Mouse (Mus musculus): ENCODE data around the gene Ahcyl2. TPM values are rescaled to one million over a fixed set of nuclear protein-coding genes. Genes with fewer than 3 reads are reported as not detected.

The Ahcyl2 gene
- polyA plus RNA-seq, 1 experiment from 2014 or later, result 25.3 TPM

DNA sequence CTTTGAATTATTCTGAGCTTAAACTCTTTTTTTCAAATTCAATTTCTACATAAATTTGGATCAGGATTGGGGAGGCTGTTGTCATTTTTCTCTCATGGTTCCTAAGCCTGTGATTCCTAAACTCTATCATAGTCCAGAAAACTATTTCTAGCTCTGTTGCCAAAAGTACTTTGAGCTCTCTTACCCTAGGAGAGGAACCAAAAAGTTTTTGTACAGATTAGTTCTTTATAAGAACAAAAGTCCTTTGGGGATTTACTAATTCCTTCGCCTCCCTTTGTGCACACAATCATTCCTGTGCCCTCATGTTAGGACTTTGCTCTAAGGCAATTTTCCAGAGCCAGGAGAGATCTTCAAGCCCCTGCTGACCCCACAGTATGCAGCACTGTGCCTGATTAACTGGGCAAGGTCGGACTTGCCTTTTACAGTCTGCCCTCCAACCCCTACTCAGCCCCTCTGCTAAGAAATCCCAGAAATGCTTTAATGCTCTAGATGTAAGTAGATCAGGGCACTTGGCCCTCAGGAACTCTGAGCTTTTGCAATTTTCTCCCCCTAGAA, 100.6 kb downstream of the Ahcyl2 start:
- Histone ChIP-seq H3K36me3 (no peaks in the 10 kb centered on the region), H3K9ac (no peak overlapping the region), H3K4me2 (replicated peaks) (no peak overlapping the region), H3K4me1 (no peaks in the 10 kb centered on the region), H3K9me3 (replicated peaks) (no peaks in the 10 kb centered on the region), H3K27me3 (no peaks in the 10 kb centered on the region), H3K4me3 (no peak overlapping the region), H3K27ac (no peak overlapping the region)
- 81% methylated on average over 2 of the region's 2 CpGs for WGBS
- no peak for ATAC-seq (ENCODE audit: low FRiP score)

DNA sequence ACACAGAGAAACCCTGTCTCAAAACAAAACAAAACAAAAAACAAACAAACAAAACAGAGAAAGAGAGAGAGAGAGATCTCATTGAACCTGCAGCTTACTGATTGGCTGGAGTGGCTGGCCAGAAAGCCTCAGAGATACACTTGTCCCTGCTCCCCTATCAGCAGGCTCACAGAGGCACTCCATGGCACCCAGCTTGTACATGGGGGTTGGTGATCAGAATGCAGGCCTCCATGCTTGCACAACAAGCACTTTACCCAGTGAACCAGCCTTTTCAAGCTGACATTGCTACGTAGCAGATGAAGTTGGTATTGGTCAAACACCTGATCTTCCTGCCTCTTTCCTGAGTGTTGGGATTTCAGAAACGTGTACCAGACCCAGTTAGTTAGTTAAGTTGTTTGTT, 105.8 kb downstream of the Ahcyl2 start:
- no peaks in the 10 kb centered on the region for H3K4me1 ChIP-seq
- no peaks in the 10 kb centered on the region for H3K9me3 ChIP-seq (replicated peaks)
- H3K4me2 ChIP-seq (replicated peaks), result no peak overlapping the region
- H3K4me3 ChIP-seq, result no peak overlapping the region
- H3K9ac ChIP-seq, result no peak overlapping the region
- H3K27ac ChIP-seq, result no peak overlapping the region
- H3K36me3 ChIP-seq, result 0 out of 2 replicates have a peak, but pooled peaks cover 6% of the 10 kb centered on the region
- 75% methylated on average over 2 of the region's 2 CpGs for WGBS
- ATAC-seq (ENCODE audit: low FRiP score), result no peak
- H3K27me3 ChIP-seq, result no peaks in the 10 kb centered on the region

DNA sequence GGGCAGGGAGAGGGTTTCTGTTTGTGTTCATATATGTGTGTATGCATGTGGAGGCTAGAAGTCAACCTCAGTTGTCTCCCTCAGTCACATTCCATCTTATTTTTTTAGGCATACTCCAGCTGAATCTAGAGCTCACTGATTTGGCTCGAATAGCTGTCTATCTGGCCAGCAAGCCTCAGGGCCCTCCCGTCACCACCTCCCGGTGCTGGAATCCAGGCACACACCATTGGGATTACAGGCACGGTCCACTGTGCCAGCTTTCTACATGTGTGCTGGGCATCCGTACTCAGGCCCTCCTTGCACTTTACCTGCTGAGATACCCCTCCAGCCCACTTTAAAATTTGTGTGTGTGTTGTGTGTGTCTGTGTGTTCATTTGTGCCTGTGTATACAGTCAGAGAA, 107.8 kb downstream of the Ahcyl2 start:
- H3K36me3 ChIP-seq, result 0 out of 2 replicates have a peak, but pooled peaks cover 8% of the 10 kb centered on the region
- H3K4me3 ChIP-seq, result no peak overlapping the region
- no peak for ATAC-seq (ENCODE audit: low FRiP score)
- 86% methylated on average over 5 of the region's 5 CpGs for WGBS
- H3K9ac ChIP-seq, result no peak overlapping the region
- no peak overlapping the region for H3K4me2 ChIP-seq (replicated peaks)
- H3K27ac ChIP-seq, result no peak overlapping the region
- no peaks in the 10 kb centered on the region for H3K9me3 ChIP-seq (replicated peaks)
- H3K4me1 ChIP-seq, result no peaks in the 10 kb centered on the region
- H3K27me3 ChIP-seq, result no peaks in the 10 kb centered on the region

- H3K9ac ChIP-seq, result no peak overlapping the region
- peaks cover 8% of the 10 kb centered on the region; the same call in 1 of the 2 replicates for H3K36me3 ChIP-seq
- no peaks in the 10 kb centered on the region for H3K9me3 ChIP-seq (replicated peaks)
- no peaks in the 10 kb centered on the region for H3K27me3 ChIP-seq
- no peak overlapping the region for H3K27ac ChIP-seq
- no peak overlapping the region for H3K4me3 ChIP-seq
- WGBS, result 88% methylated on average over 4 of the region's 4 CpGs
- no peaks in the 10 kb centered on the region for H3K4me1 ChIP-seq
- no peak for ATAC-seq (ENCODE audit: low FRiP score)
- H3K4me2 ChIP-seq (replicated peaks), result no peak overlapping the region
Observed at GRCm38 (mm10) chr6:29876782-29877181, 109.0 kb downstream of the Ahcyl2 start.

GRCm38 (mm10) chr6:29879579-29879978, 111.8 kb downstream of the Ahcyl2 start:
- Histone ChIP-seq H3K4me3 (no peak overlapping the region), H3K9me3 (replicated peaks) (no peaks in the 10 kb centered on the region), H3K36me3 (peaks cover 11% of the 10 kb centered on the region; the same call in 1 of the 2 replicates), H3K27ac (no peak overlapping the region), H3K4me2 (replicated peaks) (no peak overlapping the region), H3K27me3 (no peaks in the 10 kb centered on the region), H3K4me1 (no peaks in the 10 kb centered on the region), H3K9ac (no peak overlapping the region)
- ATAC-seq (ENCODE audit: low FRiP score), result no peak

GRCm38 (mm10) chr6:29880796-29881195, 113.0 kb downstream of the Ahcyl2 start:
- ATAC-seq (ENCODE audit: low FRiP score), result no peak
- no peak overlapping the region for H3K4me2 ChIP-seq (replicated peaks)
- H3K27ac ChIP-seq, result no peak overlapping the region
- H3K9ac ChIP-seq, result no peak overlapping the region
- H3K4me3 ChIP-seq, result no peak overlapping the region
- no peaks in the 10 kb centered on the region for H3K27me3 ChIP-seq
- WGBS, result 96% methylated on average over 3 of the region's 3 CpGs
- no peaks in the 10 kb centered on the region for H3K4me1 ChIP-seq
- peaks cover 11% of the 10 kb centered on the region; the same call in 1 of the 2 replicates for H3K36me3 ChIP-seq
- H3K9me3 ChIP-seq (replicated peaks), result no peaks in the 10 kb centered on the region

DNA sequence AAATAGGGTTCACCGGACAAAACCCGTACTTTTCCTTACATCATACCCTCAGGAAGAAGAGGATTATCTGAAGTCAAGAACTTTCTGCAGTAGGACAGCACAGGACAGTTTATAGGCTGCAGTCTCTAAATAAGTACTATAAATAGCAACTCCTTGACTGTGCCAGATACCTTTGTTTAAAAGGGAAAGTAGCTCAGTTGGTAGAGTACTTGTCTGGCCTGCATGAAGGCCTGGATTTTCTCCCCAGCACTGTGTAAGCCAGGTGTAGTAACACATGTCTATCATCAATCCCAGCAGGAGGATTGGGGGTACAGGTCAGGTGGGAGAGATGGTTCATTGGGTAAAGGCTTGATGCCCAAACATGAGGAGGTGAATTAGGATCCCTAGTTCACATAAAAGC, 114.1 kb downstream of the Ahcyl2 start:
- H3K27ac ChIP-seq, result no peak overlapping the region
- no peaks in the 10 kb centered on the region for H3K4me1 ChIP-seq
- no peaks in the 10 kb centered on the region for H3K9me3 ChIP-seq (replicated peaks)
- H3K27me3 ChIP-seq, result no peaks in the 10 kb centered on the region
- H3K36me3 ChIP-seq, result peaks cover 17% of the 10 kb centered on the region
- ATAC-seq (ENCODE audit: low FRiP score), result no peak
- no peak overlapping the region for H3K4me3 ChIP-seq
- H3K4me2 ChIP-seq (replicated peaks), result no peak overlapping the region
- H3K9ac ChIP-seq, result no peak overlapping the region
- WGBS, result 87% methylated on average over 2 of the region's 2 CpGs

DNA sequence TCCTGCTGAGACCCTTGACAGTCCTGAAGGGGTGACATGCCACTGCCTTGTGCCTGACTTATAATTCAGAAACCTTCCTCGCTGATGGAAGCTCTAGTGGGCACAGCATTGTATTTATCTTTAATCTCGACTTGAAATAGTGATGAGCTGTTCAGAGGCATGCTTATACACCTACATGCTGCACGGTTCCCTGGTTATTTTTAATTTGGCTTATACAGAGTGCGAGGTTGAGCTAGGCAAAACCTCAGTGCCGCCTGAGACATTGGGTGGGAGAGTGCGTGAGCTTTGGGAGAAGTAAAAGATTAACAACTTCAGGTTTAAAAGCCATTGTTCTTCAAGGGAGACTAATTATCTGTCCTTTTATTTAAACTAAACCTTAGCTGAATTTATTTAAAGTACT, 115.1 kb downstream of the Ahcyl2 start:
- no peaks in the 10 kb centered on the region for H3K27me3 ChIP-seq
- no peak overlapping the region for H3K9ac ChIP-seq
- H3K9me3 ChIP-seq (replicated peaks), result no peaks in the 10 kb centered on the region
- H3K27ac ChIP-seq, result no peak overlapping the region
- ATAC-seq (ENCODE audit: low FRiP score), result no peak
- no peak overlapping the region for H3K4me2 ChIP-seq (replicated peaks)
- no peaks in the 10 kb centered on the region for H3K4me1 ChIP-seq
- peaks cover 17% of the 10 kb centered on the region for H3K36me3 ChIP-seq
- H3K4me3 ChIP-seq, result no peak overlapping the region
- WGBS, result 80% methylated on average over 6 of the region's 6 CpGs

DNA sequence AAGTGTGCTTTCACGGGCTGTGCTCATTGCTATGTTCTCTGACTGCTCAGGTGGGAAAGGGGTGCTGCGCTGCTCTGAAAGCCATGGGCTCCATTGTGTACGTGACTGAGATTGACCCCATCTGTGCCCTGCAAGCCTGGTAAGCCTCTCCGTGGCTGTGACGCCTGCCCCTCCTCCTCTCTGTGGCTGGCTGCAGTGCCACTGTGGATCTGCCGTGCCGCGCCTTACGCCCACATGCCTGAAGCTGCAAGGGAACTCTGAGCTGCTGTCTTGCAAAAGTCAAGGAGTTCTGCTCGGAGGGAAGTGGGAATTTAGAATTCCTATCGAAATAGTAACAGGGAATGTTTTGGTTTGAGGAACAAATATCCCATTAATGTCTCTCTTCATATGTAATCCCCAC, 123.3 kb downstream of the Ahcyl2 start:
- Histone ChIP-seq H3K4me1 (no peaks in the 10 kb centered on the region), H3K4me3 (no peak overlapping the region), H3K4me2 (replicated peaks) (no peak overlapping the region), H3K36me3 (peaks cover 8% of the 10 kb centered on the region), H3K27ac (no peak overlapping the region), H3K9me3 (replicated peaks) (no peaks in the 10 kb centered on the region), H3K9ac (no peak overlapping the region), H3K27me3 (no peaks in the 10 kb centered on the region)
- WGBS, result 76% methylated on average over 11 of the region's 11 CpGs
- no peak for ATAC-seq (ENCODE audit: low FRiP score)

- H3K4me2 ChIP-seq (replicated peaks), result no peak overlapping the region
- ATAC-seq (ENCODE audit: low FRiP score), result no peak
- WGBS, result 99% methylated on average over 3 of the region's 3 CpGs
Observed at GRCm38 (mm10) chr6:29896976-29897375, 129.2 kb downstream of the Ahcyl2 start.

DNA sequence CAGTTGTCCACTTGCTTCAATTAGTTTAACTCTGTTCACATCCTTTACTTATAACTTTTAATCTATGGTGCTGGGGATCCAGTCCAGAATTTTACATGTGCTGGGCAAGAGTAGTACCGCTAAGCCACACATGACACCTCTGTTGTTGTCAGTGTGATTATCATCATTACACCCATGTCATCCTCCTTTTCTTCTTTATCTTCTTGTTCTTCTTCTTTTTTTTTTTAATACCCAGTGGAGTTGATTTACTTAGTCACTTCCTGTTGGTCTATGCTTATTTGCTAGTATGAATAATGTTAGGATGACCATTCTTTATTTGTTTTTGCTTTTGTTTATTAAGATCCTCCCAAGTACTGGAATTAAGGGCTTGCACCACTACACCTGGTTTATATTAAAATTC, 133.6 kb downstream of the Ahcyl2 start:
- H3K36me3 ChIP-seq, result peaks cover 20% of the 10 kb centered on the region
- 97% methylated on average over 1 of the region's 1 CpGs for WGBS
- no peaks in the 10 kb centered on the region for H3K27me3 ChIP-seq
- H3K4me3 ChIP-seq, result no peak overlapping the region
- ATAC-seq (ENCODE audit: low FRiP score), result no peak
- H3K4me2 ChIP-seq (replicated peaks), result no peak overlapping the region
- H3K9ac ChIP-seq, result no peak overlapping the region
- H3K4me1 ChIP-seq, result no peaks in the 10 kb centered on the region; the same call in 1 of the 2 replicates
- no peak overlapping the region for H3K27ac ChIP-seq
- no peaks in the 10 kb centered on the region for H3K9me3 ChIP-seq (replicated peaks)

More at GRCm38 (mm10) chr6:29896976-29897375, 129.2 kb downstream of the Ahcyl2 start:
- H3K27ac ChIP-seq, result no peak overlapping the region
- H3K4me1 ChIP-seq, result no peaks in the 10 kb centered on the region; the same call in 1 of the 2 replicates
- no peaks in the 10 kb centered on the region for H3K27me3 ChIP-seq
- H3K4me3 ChIP-seq, result no peak overlapping the region
- peaks cover 21% of the 10 kb centered on the region for H3K36me3 ChIP-seq
- no peaks in the 10 kb centered on the region for H3K9me3 ChIP-seq (replicated peaks)
- H3K9ac ChIP-seq, result no peak overlapping the region

DNA sequence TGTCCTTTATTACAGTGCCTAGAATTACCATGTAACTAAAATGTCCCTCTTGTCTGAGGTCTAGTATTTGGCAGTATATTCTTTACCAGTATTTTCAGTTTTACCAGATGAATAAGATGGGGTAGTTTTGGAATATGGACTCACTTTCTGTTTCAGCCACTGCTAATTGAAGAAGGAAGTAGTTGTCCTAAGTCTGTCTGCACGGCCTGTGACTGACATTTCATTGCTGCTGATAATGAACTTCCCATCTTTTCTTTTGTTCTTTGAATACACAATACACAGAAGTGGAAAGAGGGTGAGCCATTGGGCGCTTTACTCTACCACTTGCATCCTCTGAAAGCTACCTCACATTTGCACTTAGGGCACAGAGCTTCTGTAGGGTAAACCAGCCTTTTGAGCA, 134.4 kb downstream of the Ahcyl2 start:
- no peaks in the 10 kb centered on the region for H3K27me3 ChIP-seq
- no peak overlapping the region for H3K9ac ChIP-seq
- 78% methylated on average over 2 of the region's 2 CpGs for WGBS
- H3K4me3 ChIP-seq, result no peak overlapping the region
- peaks cover 16% of the 10 kb centered on the region for H3K36me3 ChIP-seq
- H3K9me3 ChIP-seq (replicated peaks), result no peaks in the 10 kb centered on the region
- no peak overlapping the region for H3K4me2 ChIP-seq (replicated peaks)
- no peak overlapping the region for H3K27ac ChIP-seq
- no peaks in the 10 kb centered on the region; the same call in 1 of the 2 replicates for H3K4me1 ChIP-seq
- no peak for ATAC-seq (ENCODE audit: low FRiP score)

DNA sequence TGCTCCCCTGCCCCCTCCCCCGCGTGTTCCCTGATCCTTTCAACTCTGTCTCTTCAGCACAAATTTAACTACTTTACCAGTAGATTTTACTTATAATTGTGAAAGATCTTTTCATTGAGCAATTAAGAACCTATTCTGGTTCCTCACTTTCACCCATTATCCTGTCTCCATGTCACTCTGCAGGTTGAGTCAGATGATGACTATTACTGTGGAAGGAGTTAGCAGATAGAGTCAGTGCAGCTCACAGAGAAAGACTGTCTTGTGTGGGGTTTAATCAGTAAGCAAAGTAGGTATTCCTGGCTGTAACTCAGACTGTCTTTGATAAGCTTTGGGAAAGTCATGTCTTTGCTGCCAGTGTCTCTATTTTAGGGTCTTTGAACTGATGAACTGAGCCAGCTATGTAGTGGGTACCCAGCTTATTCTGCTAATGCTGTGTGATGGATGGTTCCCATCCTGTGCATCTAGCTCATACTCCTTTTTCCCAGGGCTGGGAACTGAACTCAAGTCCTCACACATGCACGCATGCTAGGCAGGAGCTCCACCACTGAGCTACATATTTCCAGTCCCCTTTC, 135.6 kb downstream of the Ahcyl2 start:
- Histone ChIP-seq H3K4me3 (no peak overlapping the region), H3K9ac (no peak overlapping the region), H3K27me3 (no peaks in the 10 kb centered on the region), H3K36me3 (0 out of 2 replicates have a peak, but pooled peaks cover 11% of the 10 kb centered on the region), H3K27ac (no peak overlapping the region), H3K4me1 (no peaks in the 10 kb centered on the region; the same call in 1 of the 2 replicates), H3K9me3 (replicated peaks) (no peaks in the 10 kb centered on the region), H3K4me2 (replicated peaks) (no peak overlapping the region)
- ATAC-seq (ENCODE audit: low FRiP score), result no peak
- 89% methylated on average over 3 of the region's 3 CpGs for WGBS
